Mouse (Mus musculus): ENCODE measurements around the gene Fry.
A peak's percentile ranks its signal among the peaks of the same experiment; 100 is the strongest.

Gene Fry

GRCm38 (mm10) chr5:150223546-150224239 is 105.2 kb downstream of the Fry start:
- no peak for DNase-seq (ENCODE audit: low spot score)

GRCm38 (mm10) chr5:150229086-150229485 is 110.6 kb downstream of the Fry start:
- DNase-seq (ENCODE audit: low spot score) = no peak

GRCm38 (mm10) chr5:150229776-150230175 is 111.3 kb downstream of the Fry start:
- DNase-seq (ENCODE audit: low spot score) = no peak

- DNase-seq (ENCODE audit: low spot score) = no peak
Observed at GRCm38 (mm10) chr5:150232159-150233150, 114.0 kb downstream of the Fry start.

GRCm38 (mm10) chr5:150233154-150233886 is 114.9 kb downstream of the Fry start:
- peak; percentile 51 for DNase-seq (ENCODE audit: low spot score)

GRCm38 (mm10) chr5:150235931-150236330 is 117.5 kb downstream of the Fry start:
- DNase-seq (ENCODE audit: low spot score) = no peak

GRCm38 (mm10) chr5:150236597-150236996 is 118.2 kb downstream of the Fry start:
- DNase-seq (ENCODE audit: low spot score) = no peak

GRCm38 (mm10) chr5:150241638-150242037 is 123.2 kb downstream of the Fry start:
- DNase-seq (ENCODE audit: low spot score) = no peak

GRCm38 (mm10) chr5:150246737-150247136 is 128.3 kb downstream of the Fry start:
- DNase-seq (ENCODE audit: low spot score) = no peak

- no peak for DNase-seq (ENCODE audit: low spot score)
Observed at GRCm38 (mm10) chr5:150257764-150258163, 139.3 kb downstream of the Fry start.

- DNase-seq (ENCODE audit: low spot score) = peak; percentile 8
Observed at GRCm38 (mm10) chr5:150259191-150260053, 141.0 kb downstream of the Fry start.

GRCm38 (mm10) chr5:150260054-150260386 is 141.6 kb downstream of the Fry start:
- no peak for DNase-seq (ENCODE audit: low spot score)

- no peak for DNase-seq (ENCODE audit: low spot score)
Observed at GRCm38 (mm10) chr5:150261361-150261760, 142.9 kb downstream of the Fry start.

GRCm38 (mm10) chr5:150262046-150262716 is 143.7 kb downstream of the Fry start:
- DNase-seq (ENCODE audit: low spot score) = no peak

GRCm38 (mm10) chr5:150262717-150263103 is 144.3 kb downstream of the Fry start:
- no peak for DNase-seq (ENCODE audit: low spot score)

GRCm38 (mm10) chr5:150263162-150263561 is 144.7 kb downstream of the Fry start:
- DNase-seq (ENCODE audit: low spot score) = no peak

- DNase-seq (ENCODE audit: low spot score) = no peak
Observed at GRCm38 (mm10) chr5:150263656-150264055, 145.2 kb downstream of the Fry start.

GRCm38 (mm10) chr5:150265005-150265404 is 146.6 kb downstream of the Fry start:
- DNase-seq (ENCODE audit: low spot score) = no peak

- no peak for DNase-seq (ENCODE audit: low spot score)
Observed at GRCm38 (mm10) chr5:150265953-150266352, 147.5 kb downstream of the Fry start.

- no peak for DNase-seq (ENCODE audit: low spot score)
Observed at GRCm38 (mm10) chr5:150268261-150268660, 149.8 kb downstream of the Fry start.

GRCm38 (mm10) chr5:150270468-150270867 is 152.0 kb downstream of the Fry start:
- no peak for DNase-seq (ENCODE audit: low spot score)

Measured in MN1 (cell line).